Mouse (Mus musculus): Measurements from ENCODE around the gene 9930021J03Rik. TPM values are rescaled to one million over a fixed set of nuclear protein-coding genes. Genes with fewer than 3 reads are reported as not detected.

Gene 9930021J03Rik
- polyA plus RNA-seq, 1 experiment from 2014 or later, result 7.1 TPM

- H3K27me3 ChIP-seq (replicated peaks; ENCODE audit: control insufficient read depth, insufficient read depth, low read length), result no peaks in the 10 kb centered on the region
- H3K4me3 ChIP-seq (replicated peaks; ENCODE audit: low read length), result no peak overlapping the region
- no peaks in the 10 kb centered on the region for H3K9me3 ChIP-seq (ENCODE audit: control insufficient read depth, low read length)
- WGBS, result 74% methylated on average over 3 of the region's 3 CpGs
- no peak overlapping the region for H3K27ac ChIP-seq (ENCODE audit: low read length)
- ATAC-seq, result no peak
- no peak overlapping the region for H3K4me2 ChIP-seq (ENCODE audit: low read length)
- H3K36me3 ChIP-seq (ENCODE audit: control insufficient read depth, insufficient read depth), result no peaks in the 10 kb centered on the region
- peaks cover 8% of the 10 kb centered on the region for H3K4me1 ChIP-seq (replicated peaks; ENCODE audit: control insufficient read depth, insufficient read depth, low read length)
- no peak overlapping the region for H3K9ac ChIP-seq (replicated peaks; ENCODE audit: low read depth, low read length)
These were observed 32.9 kb upstream of the 9930021J03Rik start for GRCm38 (mm10) chr19:29838636-29839135.

GRCm38 (mm10) chr19:29838171-29838570 is 32.4 kb upstream of the 9930021J03Rik start:
- Histone ChIP-seq H3K36me3 (ENCODE audit: control insufficient read depth, insufficient read depth) (no peaks in the 10 kb centered on the region), H3K9ac (replicated peaks; ENCODE audit: low read depth, low read length) (no peak overlapping the region), H3K27me3 (replicated peaks; ENCODE audit: control insufficient read depth, insufficient read depth, low read length) (no peaks in the 10 kb centered on the region), H3K27ac (ENCODE audit: low read length) (no peak overlapping the region), H3K4me2 (ENCODE audit: low read length) (no peak overlapping the region), H3K4me3 (replicated peaks; ENCODE audit: low read length) (no peak overlapping the region), H3K4me1 (replicated peaks; ENCODE audit: control insufficient read depth, insufficient read depth, low read length) (peaks cover 3% of the 10 kb centered on the region), H3K9me3 (ENCODE audit: control insufficient read depth, low read length) (no peaks in the 10 kb centered on the region)
- ATAC-seq, result no peak
- WGBS, result 35% methylated on average over 1 of the region's 1 CpGs

- Histone ChIP-seq H3K4me1 (replicated peaks; ENCODE audit: control insufficient read depth, insufficient read depth, low read length) (no peaks in the 10 kb centered on the region), H3K27ac (ENCODE audit: low read length) (no peak overlapping the region), H3K4me3 (replicated peaks; ENCODE audit: low read length) (no peak overlapping the region), H3K36me3 (ENCODE audit: control insufficient read depth, insufficient read depth) (no peaks in the 10 kb centered on the region), H3K9ac (replicated peaks; ENCODE audit: low read depth, low read length) (no peak overlapping the region), H3K4me2 (ENCODE audit: low read length) (no peak overlapping the region), H3K9me3 (ENCODE audit: control insufficient read depth, low read length) (no peaks in the 10 kb centered on the region), H3K27me3 (replicated peaks; ENCODE audit: control insufficient read depth, insufficient read depth, low read length) (no peaks in the 10 kb centered on the region)
- WGBS, result 66% methylated on average over 3 of the region's 3 CpGs
- ATAC-seq, result no peak
These were observed 29.7 kb upstream of the 9930021J03Rik start for GRCm38 (mm10) chr19:29835364-29836034.

DNA sequence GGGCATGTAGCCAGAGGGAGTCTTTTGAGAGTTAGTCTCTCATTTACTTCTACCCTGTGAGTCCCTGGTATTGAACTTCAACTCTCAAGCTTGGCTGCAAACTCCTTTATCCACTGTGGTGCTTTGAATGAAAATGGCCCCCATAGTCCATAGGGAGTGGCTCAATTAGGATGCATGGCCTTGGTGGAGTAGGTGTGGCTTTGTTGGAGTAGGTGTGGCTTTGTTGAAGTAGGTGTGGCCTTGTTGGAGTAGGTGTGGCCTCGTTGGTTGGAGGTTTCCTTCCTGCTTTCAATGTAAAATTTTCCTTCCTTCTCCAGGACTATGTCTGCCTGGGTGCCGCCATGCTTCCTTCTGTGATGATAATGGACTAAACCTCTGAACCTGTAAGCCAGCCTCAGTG is 25.1 kb upstream of the 9930021J03Rik start:
- no peak for ATAC-seq
- Histone ChIP-seq H3K27me3 (replicated peaks; ENCODE audit: control insufficient read depth, insufficient read depth, low read length) (no peaks in the 10 kb centered on the region), H3K9me3 (ENCODE audit: control insufficient read depth, low read length) (no peaks in the 10 kb centered on the region), H3K4me1 (replicated peaks; ENCODE audit: control insufficient read depth, insufficient read depth, low read length) (no peaks in the 10 kb centered on the region), H3K4me3 (replicated peaks; ENCODE audit: low read length) (no peak overlapping the region), H3K9ac (replicated peaks; ENCODE audit: low read depth, low read length) (no peak overlapping the region), H3K4me2 (ENCODE audit: low read length) (no peak overlapping the region), H3K36me3 (ENCODE audit: control insufficient read depth, insufficient read depth) (no peaks in the 10 kb centered on the region), H3K27ac (ENCODE audit: low read length) (no peak overlapping the region)
- 77% methylated on average over 2 of the region's 2 CpGs for WGBS

- H3K9me3 ChIP-seq (ENCODE audit: control insufficient read depth, low read length), result no peaks in the 10 kb centered on the region
- H3K4me1 ChIP-seq (replicated peaks; ENCODE audit: control insufficient read depth, insufficient read depth, low read length), result no peaks in the 10 kb centered on the region
- no peak overlapping the region for H3K9ac ChIP-seq (replicated peaks; ENCODE audit: low read depth, low read length)
- H3K27me3 ChIP-seq (replicated peaks; ENCODE audit: control insufficient read depth, insufficient read depth, low read length), result no peaks in the 10 kb centered on the region
- WGBS, result 80% methylated on average over 5 of the region's 5 CpGs
- H3K27ac ChIP-seq (ENCODE audit: low read length), result no peak overlapping the region
- ATAC-seq, result no peak
- no peak overlapping the region for H3K4me2 ChIP-seq (ENCODE audit: low read length)
- H3K36me3 ChIP-seq (ENCODE audit: control insufficient read depth, insufficient read depth), result no peaks in the 10 kb centered on the region
- no peak overlapping the region for H3K4me3 ChIP-seq (replicated peaks; ENCODE audit: low read length)
These were observed 22.8 kb upstream of the 9930021J03Rik start for GRCm38 (mm10) chr19:29828558-29828957.

- 71% methylated on average over 1 of the region's 1 CpGs for WGBS
- no peak overlapping the region for H3K4me2 ChIP-seq (ENCODE audit: low read length)
- H3K27ac ChIP-seq (ENCODE audit: low read length), result no peak overlapping the region
- H3K9ac ChIP-seq (replicated peaks; ENCODE audit: low read depth, low read length), result no peak overlapping the region
- no peaks in the 10 kb centered on the region for H3K4me1 ChIP-seq (replicated peaks; ENCODE audit: control insufficient read depth, insufficient read depth, low read length)
- no peaks in the 10 kb centered on the region for H3K27me3 ChIP-seq (replicated peaks; ENCODE audit: control insufficient read depth, insufficient read depth, low read length)
- H3K36me3 ChIP-seq (ENCODE audit: control insufficient read depth, insufficient read depth), result no peaks in the 10 kb centered on the region
- no peaks in the 10 kb centered on the region for H3K9me3 ChIP-seq (ENCODE audit: control insufficient read depth, low read length)
- ATAC-seq, result peak; percentile 82
- no peak overlapping the region for H3K4me3 ChIP-seq (replicated peaks; ENCODE audit: low read length)
These were observed 20.9 kb upstream of the 9930021J03Rik start for GRCm38 (mm10) chr19:29826686-29827085.

DNA sequence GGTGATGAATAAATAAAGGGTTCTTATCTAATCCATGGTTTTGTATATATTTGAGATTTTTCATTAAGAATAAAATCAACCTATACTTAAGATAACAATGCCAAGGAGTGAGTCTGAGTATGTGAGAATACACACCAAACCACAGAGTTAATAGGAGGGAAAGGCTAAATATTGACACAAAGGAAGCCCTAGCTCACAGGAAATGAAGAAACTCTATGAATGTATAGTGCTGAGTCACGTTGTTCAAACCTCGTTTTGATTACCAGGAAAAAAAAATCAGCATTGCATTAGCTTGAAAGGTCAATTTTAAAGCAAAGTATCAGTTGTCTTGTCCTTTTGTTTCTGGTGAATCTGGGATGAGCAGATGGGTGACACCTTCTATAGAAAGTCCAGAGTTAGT is 19.2 kb upstream of the 9930021J03Rik start:
- no peak overlapping the region for H3K9ac ChIP-seq (replicated peaks; ENCODE audit: low read depth, low read length)
- ATAC-seq, result no peak
- H3K4me3 ChIP-seq (replicated peaks; ENCODE audit: low read length), result no peak overlapping the region
- H3K4me1 ChIP-seq (replicated peaks; ENCODE audit: control insufficient read depth, insufficient read depth, low read length), result no peaks in the 10 kb centered on the region
- H3K27me3 ChIP-seq (replicated peaks; ENCODE audit: control insufficient read depth, insufficient read depth, low read length), result no peaks in the 10 kb centered on the region
- H3K9me3 ChIP-seq (ENCODE audit: control insufficient read depth, low read length), result no peaks in the 10 kb centered on the region
- H3K27ac ChIP-seq (ENCODE audit: low read length), result no peak overlapping the region
- H3K36me3 ChIP-seq (ENCODE audit: control insufficient read depth, insufficient read depth), result no peaks in the 10 kb centered on the region
- no peak overlapping the region for H3K4me2 ChIP-seq (ENCODE audit: low read length)
- WGBS, result 49% methylated on average over 2 of the region's 2 CpGs

GRCm38 (mm10) chr19:29824034-29824700 is 18.4 kb upstream of the 9930021J03Rik start:
- 48% methylated on average over 6 of the region's 6 CpGs for whole genome bisulfite sequencing
- H3K27me3 ChIP-seq (replicated peaks; ENCODE audit: control insufficient read depth, insufficient read depth, low read length), result no peaks in the 10 kb centered on the region
- H3K9me3 ChIP-seq (ENCODE audit: control insufficient read depth, low read length), result no peaks in the 10 kb centered on the region
- H3K9ac ChIP-seq (replicated peaks; ENCODE audit: low read depth, low read length), result no peak overlapping the region
- H3K27ac ChIP-seq (ENCODE audit: low read length), result no peak overlapping the region
- no peaks in the 10 kb centered on the region for H3K4me1 ChIP-seq (replicated peaks; ENCODE audit: control insufficient read depth, insufficient read depth, low read length)
- peak; percentile 38; the same call in 1 of the 2 replicates for ATAC-seq
- no peak overlapping the region for H3K4me3 ChIP-seq (replicated peaks; ENCODE audit: low read length)
- H3K4me2 ChIP-seq (ENCODE audit: low read length), result no peak overlapping the region
- H3K36me3 ChIP-seq (ENCODE audit: control insufficient read depth, insufficient read depth), result no peaks in the 10 kb centered on the region

GRCm38 (mm10) chr19:29823456-29824010 is 17.7 kb upstream of the 9930021J03Rik start:
- no peak overlapping the region for H3K4me2 ChIP-seq (ENCODE audit: low read length)
- no peaks in the 10 kb centered on the region; the same call in 1 of the 2 replicates for H3K27me3 ChIP-seq (replicated peaks; ENCODE audit: control insufficient read depth, insufficient read depth, low read length)
- H3K36me3 ChIP-seq (ENCODE audit: control insufficient read depth, insufficient read depth), result no peaks in the 10 kb centered on the region
- 65% methylated on average over 12 of the region's 12 CpGs for WGBS
- no peaks in the 10 kb centered on the region for H3K4me1 ChIP-seq (replicated peaks; ENCODE audit: control insufficient read depth, insufficient read depth, low read length)
- no peaks in the 10 kb centered on the region for H3K9me3 ChIP-seq (ENCODE audit: control insufficient read depth, low read length)
- ATAC-seq, result no peak
- no peak overlapping the region for H3K9ac ChIP-seq (replicated peaks; ENCODE audit: low read depth, low read length)
- no peak overlapping the region for H3K4me3 ChIP-seq (replicated peaks; ENCODE audit: low read length)
- H3K27ac ChIP-seq (ENCODE audit: low read length), result no peak overlapping the region
